Mouse (Mus musculus) E14TG2a.4 (cell line): ENCODE measurements around the gene Pdlim1.

Source experiments
- CTCF ChIP-seq: conservative IDR thresholded peaks from 2 replicates; pipeline ENCODE4 v1.5.1; 2014; ENCODE audit warnings: low read length
- NANOG ChIP-seq: IDR thresholded peaks from 2 replicates; pipeline ENCODE4 v1.6.1; 2014; ENCODE audit warnings: borderline replicate concordance, low read length, mixed read lengths
- POU5F1 ChIP-seq: IDR thresholded peaks from 2 replicates; pipeline ENCODE4 v1.6.1; 2014; ENCODE audit warnings: low read length, borderline replicate concordance

- no peak for TF ChIP-seq CTCF
- no peak for TF ChIP-seq POU5F1
- no peak for TF ChIP-seq NANOG
These were observed 26.9 kb upstream of the Pdlim1 start for GRCm38 (mm10) chr19:40298574-40298973.
